Mouse (Mus musculus) adipocyte (in vitro differentiated cells): ENCODE data around the gene Mogs.

ENCODE experiments used
- DNase-seq: peaks from one replicate; pipeline ENCODE4 v3.0.0-alpha.2; 2016; ENCODE audit warnings: low spot score

Mogs gene

GRCm38 (mm10) chr6:83115011-83115671 lies at the start of gene Mogs:
Gene Mogs (plus strand): TSS chr6:83115496.
- peak; percentile 93 for DNase-seq

GRCm38 (mm10) chr6:83065995-83066394 lies 49.3 kb upstream of the Mogs start:
- no peak for DNase-seq

DNA sequence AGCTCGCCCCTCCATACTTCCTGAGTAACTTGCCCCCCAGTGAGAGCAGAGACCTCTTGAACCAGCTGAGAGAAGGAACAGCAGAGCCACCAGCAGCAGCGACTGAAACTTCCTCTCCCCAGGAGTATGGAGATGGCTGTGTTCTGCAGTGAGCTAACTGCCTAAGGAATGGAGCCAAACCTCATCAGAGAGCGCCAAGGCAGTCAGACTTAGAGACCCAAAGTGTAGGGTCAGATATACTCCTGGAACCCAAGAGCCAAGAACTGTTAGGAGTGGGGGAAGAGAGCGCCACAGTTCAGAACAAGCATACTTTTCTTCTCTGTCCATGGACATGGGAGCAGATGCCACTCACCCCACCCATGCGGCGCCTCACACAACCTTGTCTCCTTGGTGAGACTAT lies 48.9 kb upstream of the Mogs start:
- DNase-seq = no peak

- DNase-seq = no peak
Measured at GRCm38 (mm10) chr6:83068221-83068620, 47.1 kb upstream of the Mogs start.

DNA sequence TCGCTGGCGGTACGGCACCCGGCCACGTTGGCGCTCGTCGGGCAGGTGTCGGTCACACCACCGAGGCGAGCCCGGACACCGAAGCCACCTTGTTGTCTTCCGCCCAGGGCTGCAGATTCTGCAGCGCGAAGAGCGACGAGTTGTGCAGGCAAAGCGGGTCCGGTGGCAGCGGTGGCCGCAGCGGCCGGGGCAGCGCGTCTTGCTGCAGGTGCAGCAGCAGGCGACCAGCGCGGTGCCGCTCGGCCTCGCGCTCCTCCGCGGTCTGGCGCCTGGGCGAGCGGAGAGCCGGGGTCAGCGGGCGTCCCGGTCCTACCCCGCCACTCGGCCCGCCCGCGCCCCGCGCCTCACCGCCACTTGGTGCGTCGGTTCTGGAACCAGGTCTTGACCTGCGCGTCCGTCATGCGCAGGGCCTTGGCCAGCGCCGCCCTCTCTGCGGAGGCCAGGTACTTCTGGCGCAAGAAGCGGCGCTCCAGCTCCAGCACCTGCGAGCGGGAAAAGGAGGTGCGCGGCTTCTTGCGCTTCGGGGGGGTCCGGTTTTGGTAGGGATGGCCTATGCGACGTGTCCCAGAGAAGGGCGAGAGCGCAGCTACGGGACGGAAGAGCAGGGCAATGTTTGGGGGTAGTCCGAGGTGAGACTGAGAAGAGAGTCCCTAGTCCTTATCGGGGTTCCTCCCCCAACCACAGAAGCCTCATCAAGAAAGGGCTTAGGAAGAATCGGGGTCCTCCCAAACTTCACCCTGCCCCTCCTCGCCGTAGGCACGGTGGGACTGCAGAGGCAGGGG lies 46.4 kb upstream of the Mogs start:
- DNase-seq = no peak

DNA sequence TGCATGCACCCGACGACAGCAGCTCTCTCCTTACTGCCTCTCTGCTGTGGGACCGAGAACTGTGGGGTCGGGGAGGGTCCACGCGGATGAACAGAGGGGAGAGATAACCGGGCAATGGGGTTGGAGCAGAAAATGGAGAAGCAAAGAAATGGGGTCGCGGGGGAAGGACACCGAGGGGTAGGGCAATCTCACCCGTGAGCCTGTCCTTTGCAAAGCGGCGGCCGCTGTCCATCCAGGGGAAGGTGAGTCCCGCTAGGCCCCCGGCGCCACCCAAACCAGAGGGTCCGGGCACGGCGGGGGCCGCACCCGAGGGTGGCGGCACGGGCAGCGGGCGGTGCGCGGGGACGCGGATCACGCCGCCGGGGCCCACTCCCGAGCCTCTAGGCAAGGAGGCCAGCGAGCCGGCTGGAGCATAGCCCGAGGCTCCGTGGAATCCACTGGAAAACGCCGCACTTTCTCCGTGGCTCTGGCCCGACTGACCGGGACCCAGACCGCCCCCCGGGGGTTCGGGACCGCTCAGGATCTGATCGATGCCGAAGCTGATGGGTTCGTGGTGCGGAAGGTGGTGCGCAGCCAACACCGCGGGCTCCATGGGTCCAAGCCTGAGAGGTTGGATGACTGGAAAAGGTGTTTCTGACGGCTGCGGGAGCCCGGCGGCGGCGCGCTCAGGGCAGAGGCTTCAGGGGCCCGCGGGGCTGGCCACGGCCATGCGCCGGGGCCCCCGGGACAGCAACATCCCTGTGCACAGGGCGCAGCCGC lies 45.6 kb upstream of the Mogs start:
- no peak for DNase-seq

GRCm38 (mm10) chr6:83070247-83070310 lies 45.2 kb upstream of the Mogs start, which contains the start of gene Tlx2:
Gene Tlx2 (minus strand): TSS chr6:83070293.
- DNase-seq = no peak

DNA sequence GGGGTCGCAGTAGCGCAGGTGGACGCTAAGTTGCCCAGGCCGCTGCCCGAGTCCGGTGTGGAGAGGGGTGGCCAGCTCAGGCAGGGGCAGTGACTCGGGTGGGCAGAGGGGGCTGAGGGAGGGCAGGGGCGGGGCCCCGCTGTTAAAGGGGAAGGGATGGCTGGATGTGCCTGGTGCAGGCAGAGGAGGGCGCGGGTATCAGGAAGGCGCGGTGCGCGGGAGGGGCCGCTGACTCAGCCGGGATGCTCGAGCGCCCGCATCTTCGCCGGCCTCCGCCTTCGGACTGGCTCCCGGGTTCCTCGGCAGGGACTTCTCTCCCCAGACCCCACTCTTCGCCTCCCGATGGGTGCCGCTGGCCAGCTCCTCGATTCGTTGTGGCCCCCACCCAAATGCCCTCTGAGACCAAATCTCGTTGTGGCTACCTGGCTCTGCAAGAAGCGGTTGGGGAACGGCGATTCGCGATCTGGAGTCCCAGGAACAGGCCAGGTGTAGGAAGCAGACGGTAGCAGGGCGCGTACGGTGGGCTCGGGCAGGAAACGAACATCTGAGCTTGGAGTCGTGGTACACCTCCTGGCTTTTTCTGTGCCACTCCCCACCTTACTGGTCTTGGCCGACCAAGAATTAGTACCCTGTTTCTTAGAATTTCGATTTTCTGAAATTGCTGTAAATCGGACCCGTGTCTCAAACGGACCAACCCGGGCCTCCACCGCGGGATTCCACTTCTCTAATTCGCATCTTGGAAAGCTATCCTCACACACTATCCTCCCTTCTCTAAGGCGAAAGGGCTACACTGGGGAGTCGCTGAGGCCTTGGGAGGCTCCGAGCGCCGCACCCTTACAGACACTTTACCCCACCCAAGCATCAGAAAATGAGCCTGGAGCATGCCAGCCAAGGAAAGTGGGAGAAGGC lies 44.7 kb upstream of the Mogs start:
- no peak for DNase-seq

GRCm38 (mm10) chr6:83071220-83071619 lies 44.1 kb upstream of the Mogs start:
- DNase-seq = no peak

DNA sequence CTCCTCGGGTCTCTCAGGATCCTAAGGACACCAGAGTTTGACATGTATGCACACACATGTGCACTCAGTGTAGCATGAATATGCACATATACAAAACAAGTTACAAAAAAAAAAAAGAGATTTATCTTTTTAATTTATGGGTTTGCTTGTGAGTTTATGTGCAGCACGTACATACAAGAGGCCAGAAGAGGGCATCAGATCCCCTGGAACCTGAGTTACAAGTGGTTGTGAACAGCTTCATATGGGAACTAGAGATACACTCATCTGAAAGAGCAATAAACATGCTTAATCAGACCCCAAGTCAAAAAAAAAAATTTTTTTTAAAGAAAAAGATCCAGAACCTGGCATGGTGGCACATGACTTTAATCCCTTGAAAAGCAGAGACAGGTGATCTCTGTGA lies 40.3 kb upstream of the Mogs start:
- DNase-seq = no peak

DNA sequence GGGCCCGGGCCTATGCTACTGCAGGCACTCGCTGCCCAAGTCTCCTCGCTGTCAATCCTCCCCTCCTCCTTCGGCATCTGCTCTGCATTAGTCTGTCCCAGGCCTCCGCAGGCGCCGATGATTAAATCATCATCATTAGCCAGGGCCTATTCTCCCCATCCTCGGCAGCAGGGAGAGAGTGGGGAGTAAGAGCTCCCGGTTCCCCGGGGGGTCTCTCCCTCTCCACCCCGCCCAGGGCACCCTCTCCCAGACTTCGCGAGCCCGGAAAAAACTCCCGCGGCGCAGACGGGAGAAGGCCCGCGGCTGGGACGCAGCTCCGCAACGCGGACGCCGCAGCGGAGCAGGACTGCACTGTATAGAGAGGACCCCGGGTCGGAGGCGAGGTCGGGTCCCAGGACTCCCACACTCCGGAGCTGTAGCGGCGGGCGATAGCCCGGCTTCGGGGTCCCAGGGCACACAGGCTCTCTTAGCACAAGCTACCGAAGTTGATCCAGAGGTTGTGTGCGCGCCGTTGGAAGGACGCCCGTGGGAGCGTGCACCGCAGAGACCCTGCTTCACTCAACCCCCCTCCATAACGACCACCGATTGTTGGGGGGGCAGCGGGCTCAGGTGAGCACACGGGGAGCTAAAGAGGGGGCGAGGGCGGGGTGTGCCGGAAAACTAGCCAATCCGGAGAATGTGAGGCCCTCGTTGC lies 37.5 kb upstream of the Mogs start, which contains the start of gene Pcgf1:
TSS of gene Pcgf1 (plus strand) at position 240 of the 694 bp plus-strand sequence.
- DNase-seq = peak; percentile 70

DNA sequence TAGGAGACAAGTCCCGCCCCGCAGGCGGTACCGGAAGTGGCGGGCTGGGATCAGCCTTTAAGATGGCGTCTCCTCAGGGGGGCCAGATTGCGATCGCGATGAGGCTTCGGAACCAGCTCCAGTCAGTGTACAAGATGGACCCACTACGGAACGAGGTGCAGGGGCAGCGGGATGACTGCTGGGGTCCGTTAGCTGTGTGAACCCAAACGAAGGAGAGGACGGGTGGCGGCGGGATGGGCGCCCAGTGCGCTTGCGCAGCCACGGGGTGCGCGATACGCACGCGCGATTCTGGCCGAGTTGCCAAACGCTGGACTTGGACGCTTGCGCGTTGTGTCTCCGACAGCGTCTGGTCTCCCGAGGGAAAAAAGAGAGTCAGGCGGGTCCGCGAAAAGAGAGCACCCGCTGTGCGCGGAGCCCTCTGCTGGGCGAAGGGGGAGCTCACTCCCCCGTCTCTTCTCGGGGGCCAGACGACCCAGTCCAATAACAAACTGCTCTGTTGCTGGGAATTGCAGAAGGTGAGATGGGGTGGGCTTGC lies 36.9 kb upstream of the Mogs start:
- peak; percentile 99 for DNase-seq

DNA sequence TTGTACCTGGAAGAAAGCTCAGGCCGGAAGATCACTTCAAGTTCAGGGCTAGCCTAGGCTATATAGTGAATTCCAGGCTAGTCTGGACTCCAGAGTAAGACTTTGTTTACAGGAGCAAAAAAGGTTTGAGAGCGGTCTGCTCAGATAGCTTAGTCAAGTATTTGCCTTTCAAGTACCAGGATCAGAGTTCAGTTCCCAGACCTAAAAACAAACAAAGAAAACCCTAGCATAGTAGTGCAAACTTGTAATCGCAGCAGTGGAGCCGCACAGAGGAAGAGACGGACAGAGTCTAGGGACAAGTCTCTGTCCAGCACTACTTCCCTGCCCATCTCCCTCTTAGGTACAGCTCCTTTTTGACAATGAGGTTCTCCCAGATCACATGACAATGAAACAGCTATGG lies 35.1 kb upstream of the Mogs start:
- no peak for DNase-seq

- no peak for DNase-seq
Measured at GRCm38 (mm10) chr6:83083497-83083896, 31.8 kb upstream of the Mogs start.

GRCm38 (mm10) chr6:83084477-83084876 lies 30.8 kb upstream of the Mogs start:
- no peak for DNase-seq

- DNase-seq = no peak
Measured at GRCm38 (mm10) chr6:83086121-83087035, 28.9 kb upstream of the Mogs start, which contains the start of gene Lbx2. Gene Lbx2 (plus strand): TSS chr6:83086367.

- DNase-seq = no peak
Measured at GRCm38 (mm10) chr6:83087205-83087925, 27.9 kb upstream of the Mogs start.

DNA sequence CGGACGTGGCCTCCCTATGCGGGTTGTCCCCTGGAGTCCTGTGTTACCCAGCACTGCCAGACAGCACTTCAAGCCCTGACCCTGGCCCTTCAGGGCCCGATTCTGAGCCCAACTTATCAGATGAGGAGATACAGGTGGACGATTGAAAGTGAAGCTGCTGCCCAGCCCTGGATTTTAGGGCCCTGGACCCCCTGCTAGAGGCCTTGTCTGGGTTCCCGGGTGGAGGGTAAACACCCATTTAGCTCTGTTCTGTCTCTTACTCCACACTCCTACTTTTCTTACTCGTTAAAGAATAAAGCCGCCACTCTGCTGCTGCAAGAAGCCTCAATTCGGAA lies 27.4 kb upstream of the Mogs start:
- no peak for DNase-seq

DNA sequence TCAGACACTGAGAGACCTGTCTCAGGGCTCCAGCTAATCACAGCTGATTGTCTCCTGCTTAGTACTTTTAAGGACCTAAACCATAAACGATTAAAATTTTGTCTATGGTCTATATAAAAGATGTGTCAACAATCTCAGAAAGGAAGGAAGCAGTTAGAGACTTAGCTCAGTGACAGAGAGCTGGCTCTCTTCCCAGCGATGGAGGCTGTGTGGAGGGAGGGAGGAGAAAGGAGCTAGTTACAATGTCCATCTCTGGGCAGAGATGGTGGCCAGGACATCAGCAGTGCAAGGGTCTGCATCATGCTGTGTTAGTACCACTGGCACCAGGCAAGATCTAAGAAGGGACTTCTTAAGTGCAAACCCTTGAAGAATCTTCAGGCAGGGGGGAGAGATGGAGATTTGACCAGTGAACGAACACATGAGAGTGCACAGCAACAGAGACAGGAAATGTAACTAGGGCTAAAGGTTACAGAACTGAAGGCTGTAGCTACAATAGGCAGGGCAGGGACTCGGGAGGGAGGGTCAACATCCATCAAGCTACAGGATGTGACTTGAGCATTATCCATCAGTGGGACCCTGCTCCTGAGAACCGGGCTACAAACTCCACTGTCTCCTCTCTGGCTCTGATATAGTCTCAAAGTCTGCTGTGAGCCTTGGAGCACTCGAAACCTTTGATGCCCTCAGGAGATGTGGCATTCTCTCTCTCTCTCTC lies 22.7 kb upstream of the Mogs start:
- DNase-seq = peak; percentile 59
